Mouse (Mus musculus): ENCODE results near the gene Gm16181. TPM values are rescaled to one million over a fixed set of nuclear protein-coding genes. Genes with fewer than 3 reads are reported as not detected.

Gm16181 gene
- polyA plus RNA-seq, 1 experiment: not detected

GRCm38 (mm10) chr17:35267399-35268086, 46.9 kb downstream of the Gm16181 start:
- TF ChIP-seq POLR2A (IDR thresholded peaks at IDR 0.05; ENCODE audit: control insufficient read depth, low read depth, low read length): no peak
- TF ChIP-seq CTCF (IDR thresholded peaks at IDR 0.05; ENCODE audit: control insufficient read depth, insufficient read depth, insufficient replicate concordance, low read depth, low read length): no peak
- Histone ChIP-seq H3K36me3 (ENCODE audit: control insufficient read depth, insufficient read depth, low read length) (no peaks in the 10 kb centered on the region), H3K27ac (ENCODE audit: control insufficient read depth, insufficient read depth, low read depth, low read length) (no peak overlapping the region), H3K4me1 (ENCODE audit: control insufficient read depth, insufficient read depth, low read length) (peaks cover 2% of the 10 kb centered on the region; the same call in 1 of the 2 replicates), H3K27me3 (ENCODE audit: control insufficient read depth, insufficient read depth, low read length) (no peaks in the 10 kb centered on the region), H3K4me3 (ENCODE audit: control insufficient read depth, low read depth, low read length) (no peak overlapping the region)

- H3K27me3 ChIP-seq (ENCODE audit: control insufficient read depth, insufficient read depth, low read length): no peaks in the 10 kb centered on the region
- TF ChIP-seq POLR2A (IDR thresholded peaks at IDR 0.05; ENCODE audit: control insufficient read depth, low read depth, low read length): no peak
- peaks cover 3% of the 10 kb centered on the region for H3K4me1 ChIP-seq (ENCODE audit: control insufficient read depth, insufficient read depth, low read length)
- no peaks in the 10 kb centered on the region for H3K36me3 ChIP-seq (ENCODE audit: control insufficient read depth, insufficient read depth, low read length)
- H3K27ac ChIP-seq (ENCODE audit: control insufficient read depth, insufficient read depth, low read depth, low read length): no peak overlapping the region
- H3K4me3 ChIP-seq (ENCODE audit: control insufficient read depth, low read depth, low read length): no peak overlapping the region
Measured at GRCm38 (mm10) chr17:35269653-35270347, 49.2 kb downstream of the Gm16181 start.

- no peaks in the 10 kb centered on the region for H3K27me3 ChIP-seq (ENCODE audit: control insufficient read depth, insufficient read depth, low read length)
- no peaks in the 10 kb centered on the region for H3K36me3 ChIP-seq (ENCODE audit: control insufficient read depth, insufficient read depth, low read length)
- no peak overlapping the region for H3K27ac ChIP-seq (ENCODE audit: control insufficient read depth, insufficient read depth, low read depth, low read length)
- peaks cover 8% of the 10 kb centered on the region for H3K4me1 ChIP-seq (ENCODE audit: control insufficient read depth, insufficient read depth, low read length)
- TF ChIP-seq POLR2A (IDR thresholded peaks at IDR 0.05; ENCODE audit: control insufficient read depth, low read depth, low read length) (no peak), CTCF (IDR thresholded peaks at IDR 0.05; ENCODE audit: control insufficient read depth, insufficient read depth, insufficient replicate concordance, low read depth, low read length) (no peak)
- H3K4me3 ChIP-seq (ENCODE audit: control insufficient read depth, low read depth, low read length): no peak overlapping the region
Measured at GRCm38 (mm10) chr17:35272249-35272648, 51.6 kb downstream of the Gm16181 start.

Other genes starting within 250 kb of the Gm16181 start
- 4.4 and 5.5 TPM in 2 replicates for gene Hspa1a, start 248.7 kb upstream of the Gm16181 start, polyA plus RNA-seq (2012; rRNA removed)
- gene Hspa1l, start 248.1 kb upstream of the Gm16181 start, polyA plus RNA-seq (2012; rRNA removed): 718 and 731 TPM in 2 replicates
- gene Lsm2, start 239.0 kb upstream of the Gm16181 start, polyA plus RNA-seq (2012; rRNA removed): 480 and 579 TPM in 2 replicates
- 261 and 309 TPM in 2 replicates for gene Vars, start 219.8 kb upstream of the Gm16181 start, polyA plus RNA-seq (2012; rRNA removed)
- 0.65 and 0.84 TPM in 2 replicates for gene Vwa7, start 204.3 kb upstream of the Gm16181 start, polyA plus RNA-seq (2012; rRNA removed)
- 3.5 and 3.8 TPM in 2 replicates for gene Sapcd1, start 192.8 kb upstream of the Gm16181 start, polyA plus RNA-seq (2012; rRNA removed)
- gene Msh5, start 174.1 kb upstream of the Gm16181 start, polyA plus RNA-seq (2012; rRNA removed): 19.3 and 20.4 TPM in 2 replicates
- gene Clic1, start 170.9 kb upstream of the Gm16181 start, polyA plus RNA-seq (2012; rRNA removed): 24.1 and 24.8 TPM in 2 replicates
- gene Ddah2, start 161.8 kb upstream of the Gm16181 start, polyA plus RNA-seq (2012; rRNA removed): 11.1 and 14.4 TPM in 2 replicates
- gene Ly6g6c, start 155.4 kb upstream of the Gm16181 start, polyA plus RNA-seq (2012; rRNA removed): 117 and 146 TPM in 2 replicates
- gene Mpig6b, start 154.7 kb upstream of the Gm16181 start, polyA plus RNA-seq (2012; rRNA removed): 3.4 and 3.7 TPM in 2 replicates
- gene Ly6g6e, start 143.9 kb upstream of the Gm16181 start, polyA plus RNA-seq (2012; rRNA removed): 0.78 and 0.95 TPM in 2 replicates
- 0.85 and 0.99 TPM in 2 replicates for gene Ly6g6d, start 142.8 kb upstream of the Gm16181 start, polyA plus RNA-seq (2012; rRNA removed)
- gene Ly6g6f, start 135.2 kb upstream of the Gm16181 start, polyA plus RNA-seq (2012; rRNA removed): 1.1 and 1.2 TPM in 2 replicates
- gene Abhd16a, start 131.6 kb upstream of the Gm16181 start, polyA plus RNA-seq (2012; rRNA removed): 121 and 141 TPM in 2 replicates
- gene Ly6g5c, start 112.6 kb upstream of the Gm16181 start, polyA plus RNA-seq (2012; rRNA removed): 0.54 TPM in 1 of 2 replicates, not detected in the other
- gene Ly6g5b, start 105.4 kb upstream of the Gm16181 start, polyA plus RNA-seq (2012; rRNA removed): 2.9 and 3.1 TPM in 2 replicates
- 70.0 and 73.6 TPM in 2 replicates for gene Gpank1, start 99.4 kb upstream of the Gm16181 start, polyA plus RNA-seq (2012; rRNA removed)
- gene Csnk2b, start 98.8 kb upstream of the Gm16181 start, polyA plus RNA-seq (2012; rRNA removed): 3,095 and 3,228 TPM in 2 replicates
- gene D17H6S53E, start 94.5 kb upstream of the Gm16181 start, polyA plus RNA-seq (2012; rRNA removed): 0.91 and 2.5 TPM in 2 replicates
- gene Apom, start 88.8 kb upstream of the Gm16181 start, polyA plus RNA-seq (2012; rRNA removed): 0.41 and 0.48 TPM in 2 replicates
- gene Bag6, start 85.7 kb upstream of the Gm16181 start, polyA plus RNA-seq (2012; rRNA removed): 709 and 791 TPM in 2 replicates
- 515 and 563 TPM in 2 replicates for gene Prrc2a, start 55.9 kb upstream of the Gm16181 start, polyA plus RNA-seq (2012; rRNA removed)
- 435 and 444 TPM in 2 replicates for gene Aif1, start 44.8 kb upstream of the Gm16181 start, polyA plus RNA-seq (2012; rRNA removed)
- 0.65 and 1.3 TPM in 2 replicates for gene Lst1, start 32.4 kb upstream of the Gm16181 start, polyA plus RNA-seq (2012; rRNA removed)
- 0.86 and 0.87 TPM in 2 replicates for gene Ltb, start 26.4 kb upstream of the Gm16181 start, polyA plus RNA-seq (2012; rRNA removed)
- gene Tnf, start 18.8 kb upstream of the Gm16181 start, polyA plus RNA-seq (2012; rRNA removed): 0.07 TPM in 1 of 2 replicates, not detected in the other
- gene Lta, start 15.5 kb upstream of the Gm16181 start, polyA plus RNA-seq (2012; rRNA removed): 0.07 TPM in 1 of 2 replicates, not detected in the other
- 10.4 and 11.7 TPM in 2 replicates for gene Atp6v1g2, start 12.8 kb downstream of the Gm16181 start, polyA plus RNA-seq (2012; rRNA removed)
- 27.9 and 30.2 TPM in 2 replicates for gene Nfkbil1, start 15.0 kb downstream of the Gm16181 start, polyA plus RNA-seq (2012; rRNA removed)
- gene Ddx39b, start 20.9 kb downstream of the Gm16181 start, polyA plus RNA-seq (2012; rRNA removed): 125 and 129 TPM in 2 replicates
- gene H2-D1, start 41.9 kb downstream of the Gm16181 start, polyA plus RNA-seq (2012; rRNA removed): 29.6 and 31.4 TPM in 2 replicates
- gene H2-Q1, start 99.6 kb downstream of the Gm16181 start, polyA plus RNA-seq (2012; rRNA removed): not detected in 2 replicates
- gene H2-Q2, start 121.4 kb downstream of the Gm16181 start, polyA plus RNA-seq (2012; rRNA removed): 0.53 and 0.90 TPM in 2 replicates
- 3.2 and 4.2 TPM in 2 replicates for gene H2-Q4, start 158.8 kb downstream of the Gm16181 start, polyA plus RNA-seq (2012; rRNA removed)
- 1.6 and 1.8 TPM in 2 replicates for gene H2-Q6, start 204.0 kb downstream of the Gm16181 start, polyA plus RNA-seq (2012; rRNA removed)
- 4.9 and 5.2 TPM in 2 replicates for gene H2-Q7, start 218.3 kb downstream of the Gm16181 start, polyA plus RNA-seq (2012; rRNA removed)
- 0.19 and 0.33 TPM in 2 replicates for gene H2-Q10, start 249.3 kb downstream of the Gm16181 start, polyA plus RNA-seq (2012; rRNA removed)

Measured in testis, adult 2 months (tissue).